Mouse (Mus musculus) testis, adult 2 months (tissue): ENCODE results near the gene Inpp4b. TPM values are rescaled to one million over a fixed set of nuclear protein-coding genes. Genes with fewer than 3 reads are reported as not detected.

Source experiments
- H3K27ac ChIP-seq: fragments of 200-500 bp; 2 replicates; pipeline ENCODE4 v1.5.1; 2012; ENCODE audit warnings: low read depth, low read length; ENCODE audit not compliant: control insufficient read depth, insufficient read depth
- H3K27me3 ChIP-seq: fragments of 200-500 bp; 2 replicates; pipeline ENCODE4 v1.6.1; 2012; ENCODE audit warnings: mild to moderate bottlenecking, low read length, moderate library complexity; ENCODE audit not compliant: control insufficient read depth, insufficient read depth
- H3K36me3 ChIP-seq: fragments of 200-500 bp; 2 replicates; pipeline ENCODE4 v1.6.1; 2012; ENCODE audit warnings: mild to moderate bottlenecking, low read length; ENCODE audit not compliant: control insufficient read depth, insufficient read depth
- H3K4me1 ChIP-seq: fragments of 200-500 bp; 2 replicates; pipeline ENCODE4 v1.6.1; 2012; ENCODE audit warnings: low read length; ENCODE audit not compliant: control insufficient read depth, insufficient read depth
- H3K4me3 ChIP-seq: fragments of 200-500 bp; 2 replicates; pipeline ENCODE4 v1.5.1; 2012; ENCODE audit warnings: low read depth, mild to moderate bottlenecking, low read length, moderate library complexity, mixed read lengths; ENCODE audit not compliant: control insufficient read depth
- CTCF ChIP-seq: fragments of 200-500 bp; IDR thresholded peaks from 2 replicates; pipeline ENCODE4 v1.5.1; 2012; ENCODE audit warnings: low read depth, mild to moderate bottlenecking, inconsistent platforms, low read length, moderate library complexity; ENCODE audit not compliant: control insufficient read depth, insufficient read depth, insufficient replicate concordance
- POLR2A ChIP-seq: fragments of 200-500 bp; IDR thresholded peaks from 2 replicates; pipeline ENCODE4 v1.6.1; 2012; ENCODE audit warnings: low read depth, mild to moderate bottlenecking, inconsistent platforms, low read length, moderate library complexity; ENCODE audit not compliant: control insufficient read depth
- polyA plus RNA-seq: library from polyadenylated mRNA; depleted of rRNA; stranded (reverse); fragments of >200 nt; gene quantifications from 2 replicates; pipeline ENCODE4 v1.2.3, GENCODE M21; 2012

Inpp4b gene
- polyA plus RNA-seq, 1 experiment, result 2.3 TPM

DNA sequence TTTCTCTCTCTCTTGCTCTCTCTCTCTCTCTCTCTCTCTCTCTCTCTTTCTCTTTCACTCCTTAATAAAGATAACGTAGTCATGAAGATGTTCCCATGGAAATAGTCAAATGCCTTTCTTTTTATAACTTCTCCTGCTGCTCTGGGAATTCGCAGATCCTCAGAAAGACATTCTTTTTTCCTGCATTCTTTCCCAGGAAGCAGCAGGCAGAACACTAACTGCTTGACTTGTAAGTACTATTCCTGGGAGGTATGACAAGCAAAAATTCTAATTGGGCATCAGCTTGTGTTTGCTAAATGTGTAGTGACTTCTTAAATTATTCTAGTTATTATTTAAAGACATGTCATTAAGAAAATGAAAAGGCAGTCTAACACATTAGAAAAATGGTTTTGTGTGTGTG, 482.6 kb downstream of the Inpp4b start:
- Histone ChIP-seq H3K27ac (no peak overlapping the region), H3K4me1 (no peaks in the 10 kb centered on the region), H3K27me3 (no peaks in the 10 kb centered on the region), H3K36me3 (no peaks in the 10 kb centered on the region), H3K4me3 (no peak overlapping the region)
- TF ChIP-seq POLR2A (no peak), CTCF (no peak)

DNA sequence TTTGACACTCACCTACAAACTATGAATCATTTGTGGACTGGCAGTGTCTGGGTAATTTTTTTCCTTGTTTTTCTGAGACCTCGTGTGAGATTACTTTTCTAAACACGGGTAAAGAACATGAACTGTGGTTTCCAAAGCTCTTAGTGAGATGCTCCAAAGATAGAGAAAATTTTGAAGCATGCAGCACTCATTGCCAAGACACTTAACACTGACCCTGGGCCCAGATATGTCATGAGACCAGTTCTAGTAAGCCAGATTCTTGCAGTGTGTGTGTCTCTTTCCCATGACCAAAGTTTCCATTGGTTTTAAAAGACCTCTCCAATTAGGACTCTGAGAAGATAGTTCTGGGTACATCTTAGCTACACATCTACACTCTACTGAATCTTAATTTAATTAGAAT, 484.1 kb downstream of the Inpp4b start:
- H3K4me1 ChIP-seq, result no peaks in the 10 kb centered on the region
- no peak overlapping the region for H3K27ac ChIP-seq
- H3K4me3 ChIP-seq, result no peak overlapping the region
- H3K36me3 ChIP-seq, result no peaks in the 10 kb centered on the region
- H3K27me3 ChIP-seq, result no peaks in the 10 kb centered on the region
- TF ChIP-seq CTCF (no peak), POLR2A (no peak)

DNA sequence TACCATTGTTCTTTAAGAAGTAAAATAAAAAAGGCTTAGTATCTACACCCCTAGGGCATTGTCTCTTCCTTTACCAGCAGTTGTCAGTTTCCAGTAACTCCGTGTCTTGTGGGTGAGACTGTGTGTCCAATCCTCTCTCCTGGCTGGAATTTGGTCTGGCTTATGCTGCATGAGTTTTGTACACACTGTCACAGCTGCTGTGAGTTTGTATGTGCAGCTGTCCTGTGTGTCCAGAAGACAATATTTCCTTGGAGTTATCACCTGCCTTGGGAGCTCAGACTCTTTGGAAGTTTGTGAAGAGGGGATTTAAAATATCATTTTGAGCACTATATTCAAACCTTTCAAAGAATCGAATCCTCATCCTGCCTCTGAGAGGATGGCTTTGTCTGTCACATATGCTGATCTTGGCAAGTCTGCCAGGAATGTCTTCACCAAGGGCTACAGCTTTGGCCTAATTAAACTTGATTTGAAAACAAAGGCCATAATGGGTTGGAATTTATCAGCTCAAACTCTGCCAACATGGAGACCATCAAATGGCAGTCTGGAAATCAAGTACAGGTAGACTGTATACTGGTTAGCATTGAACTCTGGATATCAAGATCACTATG, 485.1 kb downstream of the Inpp4b start:
- Histone ChIP-seq H3K27ac (no peak overlapping the region), H3K27me3 (no peaks in the 10 kb centered on the region), H3K4me3 (no peak overlapping the region), H3K4me1 (no peaks in the 10 kb centered on the region), H3K36me3 (no peaks in the 10 kb centered on the region)
- TF ChIP-seq POLR2A (no peak), CTCF (no peak)

DNA sequence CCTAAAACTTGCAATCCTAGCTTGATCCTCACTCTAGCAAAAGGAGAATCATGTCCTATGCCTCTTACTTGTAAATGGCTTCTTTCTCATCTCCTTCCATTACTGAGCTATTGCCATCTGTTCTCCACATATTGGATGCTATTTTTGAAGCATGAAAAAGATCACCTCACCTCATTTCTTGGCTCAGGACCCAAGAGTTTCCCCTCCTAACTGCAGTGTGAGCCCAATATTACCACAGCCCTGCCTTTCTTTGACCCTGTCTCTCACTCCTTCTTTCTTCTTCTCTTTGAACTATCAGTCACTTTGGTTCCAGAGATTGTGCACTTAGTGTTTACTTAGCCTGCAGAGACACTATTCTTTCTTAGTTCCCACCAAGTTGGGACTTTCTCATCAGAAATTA, 489.1 kb downstream of the Inpp4b start:
- H3K4me1 ChIP-seq, result no peaks in the 10 kb centered on the region
- H3K4me3 ChIP-seq, result no peak overlapping the region
- no peaks in the 10 kb centered on the region for H3K36me3 ChIP-seq
- H3K27ac ChIP-seq, result no peak overlapping the region
- no peak for TF ChIP-seq CTCF
- no peak for TF ChIP-seq POLR2A
- no peaks in the 10 kb centered on the region for H3K27me3 ChIP-seq

DNA sequence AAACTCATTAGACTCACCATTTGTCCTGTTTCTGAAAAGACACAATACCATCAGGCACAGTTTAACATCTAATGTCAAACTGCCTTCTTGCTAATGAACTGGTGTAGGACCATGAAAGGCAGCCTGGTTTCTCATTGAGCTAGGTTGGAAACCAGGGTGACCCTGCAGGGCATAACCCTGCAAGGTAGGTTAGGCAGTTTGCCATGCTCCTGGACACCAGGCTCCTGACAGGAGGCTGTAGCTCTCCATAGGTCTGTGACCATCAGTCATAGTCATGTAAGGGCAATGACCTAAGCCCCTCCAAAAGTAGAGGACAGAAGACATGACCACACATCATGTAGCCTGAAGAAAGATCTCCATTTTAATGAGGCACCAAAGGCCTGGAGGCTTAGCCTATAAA, 491.5 kb downstream of the Inpp4b start:
- no peak for TF ChIP-seq POLR2A
- no peak for TF ChIP-seq CTCF
- H3K27me3 ChIP-seq, result no peaks in the 10 kb centered on the region
- no peaks in the 10 kb centered on the region for H3K4me1 ChIP-seq
- no peak overlapping the region for H3K4me3 ChIP-seq
- H3K27ac ChIP-seq, result no peak overlapping the region
- no peaks in the 10 kb centered on the region for H3K36me3 ChIP-seq

DNA sequence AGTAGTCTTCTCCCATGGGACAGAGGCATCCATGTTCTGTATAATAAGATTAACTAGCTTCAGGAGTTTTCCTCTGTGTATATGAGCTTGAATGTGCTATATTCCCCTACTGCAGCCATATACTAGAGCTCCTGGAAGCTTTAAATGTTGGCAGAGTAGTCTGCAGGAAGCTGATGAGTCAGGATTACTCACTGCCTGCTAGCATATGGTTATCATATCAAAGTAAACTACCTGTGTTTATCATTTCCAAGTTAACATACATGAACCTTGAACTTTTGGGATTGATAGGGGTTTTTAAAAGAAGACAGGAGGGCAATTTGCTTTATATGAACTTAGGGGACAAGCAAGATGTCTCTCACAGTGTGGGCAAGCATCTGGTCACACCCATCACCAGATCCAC, 498.2 kb downstream of the Inpp4b start:
- no peak overlapping the region for H3K4me3 ChIP-seq
- no peaks in the 10 kb centered on the region for H3K4me1 ChIP-seq
- TF ChIP-seq POLR2A (no peak), CTCF (no peak)
- H3K36me3 ChIP-seq, result no peaks in the 10 kb centered on the region
- no peaks in the 10 kb centered on the region for H3K27me3 ChIP-seq
- no peak overlapping the region for H3K27ac ChIP-seq

DNA sequence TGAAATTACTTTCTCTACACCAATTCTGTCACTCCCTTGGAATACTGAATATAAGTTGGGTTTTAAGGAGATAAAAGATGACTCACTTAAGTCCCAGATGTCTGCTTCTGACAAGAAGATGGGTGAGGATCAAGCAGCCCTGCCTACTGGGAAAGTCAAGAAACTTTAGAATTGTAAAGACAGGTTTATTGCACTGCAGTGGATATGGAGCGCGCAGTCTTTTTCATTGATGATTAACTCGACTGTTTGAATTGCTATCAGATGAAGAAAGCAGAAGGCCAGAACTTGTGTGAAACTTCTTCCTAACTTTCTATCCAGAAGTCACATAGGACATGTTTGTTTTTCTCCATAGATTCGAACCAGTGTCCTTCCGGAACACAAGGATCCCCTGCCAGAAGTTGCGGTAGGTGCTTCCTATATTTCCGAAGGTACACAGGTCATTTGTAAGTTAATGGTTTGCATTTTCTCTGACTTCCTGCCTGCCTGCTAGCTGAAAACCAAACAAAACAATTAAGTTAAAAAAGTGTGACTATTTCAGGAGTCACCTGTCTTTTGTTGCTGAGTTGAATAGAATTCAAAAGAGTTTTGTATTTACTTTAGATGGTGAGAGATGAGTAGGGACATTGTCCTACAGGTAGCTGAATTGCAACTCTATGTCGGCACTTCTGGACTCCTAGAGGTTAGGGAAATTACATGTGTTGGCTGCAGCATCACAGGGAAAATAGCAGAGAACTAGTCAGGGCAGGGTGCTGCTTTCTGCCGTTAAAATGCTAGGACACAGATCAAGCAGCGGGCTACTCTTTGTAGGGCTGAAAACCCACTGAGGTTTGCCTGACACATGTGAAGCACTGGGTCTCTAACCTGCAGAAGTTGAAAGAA, 502.0 kb downstream of the Inpp4b start:
- H3K27ac ChIP-seq, result no peak overlapping the region
- TF ChIP-seq CTCF (no peak), POLR2A (no peak)

DNA sequence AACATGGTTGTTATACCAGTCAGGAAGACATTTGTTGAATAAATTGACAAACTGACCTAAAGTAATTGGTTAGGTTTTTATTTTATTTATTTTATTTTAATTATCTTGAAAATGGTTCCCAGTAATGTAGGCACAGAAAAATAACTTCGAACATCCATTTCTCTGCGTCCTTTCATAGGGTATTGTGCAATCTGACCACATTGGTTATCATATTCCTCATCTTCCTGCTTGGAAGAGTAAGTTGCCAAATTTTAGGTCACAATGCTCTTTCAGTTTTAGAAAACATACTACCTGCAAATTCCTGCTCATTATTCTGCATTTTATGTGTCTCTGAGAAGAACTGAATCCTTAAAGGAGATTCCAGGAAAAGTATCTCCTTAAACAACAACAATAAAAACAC, 505.6 kb downstream of the Inpp4b start:
- Histone ChIP-seq H3K36me3 (no peaks in the 10 kb centered on the region), H3K4me3 (no peak overlapping the region), H3K4me1 (no peaks in the 10 kb centered on the region), H3K27ac (no peak overlapping the region), H3K27me3 (no peaks in the 10 kb centered on the region)
- TF ChIP-seq CTCF, result no peak
- TF ChIP-seq POLR2A, result no peak

More for the DNA sequence above, 502.0 kb downstream of the Inpp4b start:
- H3K4me1 ChIP-seq, result no peaks in the 10 kb centered on the region
- H3K36me3 ChIP-seq, result no peaks in the 10 kb centered on the region
- H3K27me3 ChIP-seq, result no peaks in the 10 kb centered on the region
- no peak overlapping the region for H3K4me3 ChIP-seq
